23 mouse cellular contexts compared by ENCODE assay signal in genomic region chr10:99356883-99357282, GRCm38 (mm10).
DNase-seq lines count a peak whose midpoint lies in the region; ATAC-seq lines count a peak whose summit lies in the region.
"Had no signal": no experiment of that assay in that cellular context is flagged by ENCODE, and none has a peak within 500 bp of the region (broad histone marks: within the 10 kb centered on the region; RNA-seq: fewer than 3 reads in every experiment).

No protein-coding gene starts in this region.

- peak; percentile 95 for ATAC-seq in frontal cortex, adult (ENCODE audit: low TSS enrichment)
- ATAC-seq in inflammation-experienced regulatory T-cells, adult 6 months, result no peak
- ATAC-seq: CD4-positive, CD25-positive, alpha-beta regulatory T cell, adult 4 months; forebrain, postnatal 0 days had no signal

- WGBS in limb, embryonic 10.5 days, result 77% methylated on average over 3 of the region's 3 CpGs

- no peak overlapping the region for H3K4me3 ChIP-seq in limb, embryonic 10.5 days
- H3K4me3 ChIP-seq: embryonic facial prominence, embryonic 15.5 days; erythroblast, embryonic 14.5 days; forebrain, embryonic 12.5 days; heart, embryonic 12.5 days; hindbrain, embryonic 15.5 days had no signal

- no peaks in the 10 kb centered on the region for H3K36me3 ChIP-seq in limb, embryonic 10.5 days
- H3K36me3 ChIP-seq: embryonic facial prominence, embryonic 15.5 days; forebrain, embryonic 12.5 days; G1E; heart, embryonic 12.5 days; hindbrain, embryonic 15.5 days had no signal

- H3K4me1 ChIP-seq in limb, embryonic 10.5 days, result peaks cover 79% of the 10 kb centered on the region
- H3K4me1 ChIP-seq: heart, embryonic 12.5 days had no signal

- H3K9me3 ChIP-seq in limb, embryonic 10.5 days (replicated peaks), result no peaks in the 10 kb centered on the region
- H3K9me3 ChIP-seq: embryonic facial prominence, embryonic 15.5 days; forebrain, embryonic 12.5 days; heart, embryonic 12.5 days; hindbrain, embryonic 15.5 days had no signal

- no peak for DNase-seq in frontal cortex, postnatal 25 days (ENCODE audit: low spot score in 2 of 2)
- peak; percentile 15 to 29 for DNase-seq in left cerebral cortex, adult 9 months (ENCODE audit: low spot score in 2 of 2)
- no peak for DNase-seq in left cerebral cortex, postnatal 10 days (ENCODE audit: extremely low spot score in 1 of 2, low spot score in 2 of 2)
- DNase-seq in right cerebral cortex, adult 18-20 months, result peak; percentile 47
- DNase-seq in right cerebral cortex, postnatal 4 days, result no peak
- DNase-seq in limb, embryonic 10.5 days (ENCODE audit: low spot score), result no peak
- DNase-seq: adrenal gland, adult 8-10 months; B cell, adult 2 months; cerebellum, adult 18-20 months; cerebellum, adult 9-11 months; cerebellum, postnatal 36 days; forebrain, postnatal 0 days; gastrocnemius, postnatal 14 days; heart, postnatal 36 days had no signal

- H3K27ac ChIP-seq in limb, embryonic 10.5 days, result 0 out of 2 replicates have a peak overlapping the region, but pooled peaks have one; percentile 4
- H3K27ac ChIP-seq: embryonic facial prominence, embryonic 15.5 days; forebrain, embryonic 12.5 days; hindbrain, embryonic 15.5 days had no signal

- H3K27me3 ChIP-seq in limb, embryonic 10.5 days (ENCODE audit: low read depth, poor library complexity, severe bottlenecking), result no peaks in the 10 kb centered on the region
- H3K27me3 ChIP-seq: heart, embryonic 12.5 days; hindbrain, embryonic 15.5 days had no signal

- intact Hi-C loops in left cerebral cortex, postnatal 10 days (cut with DNase I), result no loop called here

Comparison
In these comparisons a context has a peak if more than half of its experiments do, and no peak if none do; other contexts are left out.
1. DNase-seq: peak in left cerebral cortex, adult 9 months (2 of 2) and right cerebral cortex, adult 18-20 months (single experiment); none in frontal cortex, postnatal 25 days (0 of 2), left cerebral cortex, postnatal 10 days (0 of 2), right cerebral cortex, postnatal 4 days (single experiment) and limb, embryonic 10.5 days (single experiment).